Mouse (Mus musculus): ENCODE measurements around the gene Dhx15. TPM values are rescaled to one million over a fixed set of nuclear protein-coding genes. Genes with fewer than 3 reads are reported as not detected.

Gene Dhx15
- polyA plus RNA-seq, 2 experiments, result 34.9 to 57.4 TPM

DNA sequence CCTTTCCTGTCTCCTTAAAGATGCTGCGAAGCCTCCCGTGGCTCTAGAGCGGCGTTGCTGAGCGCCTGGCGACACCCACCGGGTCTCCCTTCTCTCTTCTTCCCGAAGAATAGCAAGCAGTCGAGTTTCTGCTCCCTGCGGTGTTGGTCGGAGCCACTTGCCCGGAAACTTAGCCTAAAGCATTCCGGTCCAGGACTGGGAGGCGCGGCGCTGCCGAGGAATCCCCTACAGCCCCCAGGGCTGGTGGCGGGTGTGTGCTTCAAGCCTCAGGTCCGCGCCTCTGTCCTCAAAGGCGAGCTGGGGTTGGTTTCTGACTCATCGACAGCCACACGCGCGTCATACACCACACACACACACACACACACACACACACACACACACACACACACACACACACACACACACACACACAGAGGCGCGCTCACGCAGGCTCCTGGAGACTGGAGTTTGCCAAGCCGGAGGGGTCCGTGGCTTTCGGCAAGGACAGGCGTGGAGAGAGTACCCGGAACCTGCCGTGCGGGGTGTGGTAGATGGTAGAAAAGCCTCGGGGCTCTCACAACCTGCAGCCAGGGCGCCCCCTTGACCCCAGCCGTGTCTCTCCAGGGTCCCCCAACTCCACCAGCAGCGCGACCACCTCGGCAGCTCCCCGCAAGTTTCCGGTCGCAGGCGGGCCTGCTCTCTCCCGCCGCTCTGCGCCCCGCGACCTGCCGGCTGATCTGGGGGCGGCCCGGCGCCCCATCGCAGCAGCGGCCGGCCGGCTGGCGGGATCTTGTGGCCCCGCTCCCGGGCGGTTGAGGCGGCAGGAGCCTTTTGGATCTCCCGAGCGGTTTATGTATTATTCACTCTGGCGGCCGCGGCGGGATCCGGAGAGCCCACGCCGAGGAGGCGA, 77.1 kb downstream of the Dhx15 start:
- Histone ChIP-seq H3K9ac (replicated peaks) (no peak overlapping the region), H3K9me3 (ENCODE audit: control insufficient read depth, low read length) (no peaks in the 10 kb centered on the region), H3K27ac (no peak overlapping the region), H3K27me3 (ENCODE audit: control insufficient read depth, insufficient read depth, low read length) (peaks cover 61% of the 10 kb centered on the region), H3K4me1 (replicated peaks; ENCODE audit: control insufficient read depth in 2 of 2, insufficient read depth in 2 of 2, low read length in 1 of 2) (no peaks in the 10 kb centered on the region), H3K4me2 (ENCODE audit: low read depth) (peak overlapping the region; percentile 68), H3K4me3 (ENCODE audit: insufficient read depth in 1 of 2, low read depth in 2 of 2, low read length in 2 of 2) (peak overlapping the region; percentile 8 to 45; a peak in 3 of 4 replicates), H3K36me3 (replicated peaks; ENCODE audit: control insufficient read depth, insufficient read depth, low read depth) (no peaks in the 10 kb centered on the region)
- TF ChIP-seq EP300 (IDR thresholded peaks at IDR 0.05; ENCODE audit: low read depth), result no peak
- TF ChIP-seq CTCF (IDR thresholded peaks at IDR 0.05; ENCODE audit: low read depth), result no peak
- 2% methylated on average over 71 of the region's 73 CpGs for WGBS (ENCODE audit: insufficient replicate concordance)
- ATAC-seq (ENCODE audit: insufficient read depth) (no peak), DNase-seq (ENCODE audit: low read depth in 3 of 3, low spot score in 3 of 3) (no peak)

DNA sequence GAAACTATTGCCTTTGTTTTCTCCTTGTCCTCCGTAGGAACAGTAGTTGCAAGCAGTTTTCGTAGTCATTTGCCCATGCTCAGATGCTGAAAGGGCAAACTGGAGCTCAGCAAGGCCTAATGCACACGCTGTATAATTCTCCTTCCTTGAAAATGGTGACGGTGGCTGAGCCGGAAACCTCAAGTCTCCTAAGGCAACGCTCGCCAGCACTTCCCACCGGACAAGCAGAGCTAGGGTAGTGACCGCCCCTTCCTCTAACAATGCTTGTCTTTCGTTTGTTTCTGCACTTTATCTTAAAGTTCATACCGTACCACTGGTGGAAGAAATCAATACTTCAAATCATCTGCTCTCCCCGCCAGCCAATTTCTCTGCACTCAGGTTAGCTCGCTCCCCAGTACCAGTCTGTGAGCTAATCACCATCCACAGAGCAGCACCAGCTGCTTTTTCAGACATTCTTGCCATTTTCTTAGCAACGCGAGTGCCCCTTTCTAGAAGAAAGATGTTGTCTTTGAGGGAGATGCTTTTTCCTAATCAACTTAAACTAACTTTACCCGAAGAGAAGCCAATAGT, 78.0 kb downstream of the Dhx15 start:
- DNase-seq (ENCODE audit: low read depth in 3 of 3, low spot score in 3 of 3) (no peak), ATAC-seq (ENCODE audit: insufficient read depth) (no peak)
- Histone ChIP-seq H3K36me3 (replicated peaks; ENCODE audit: control insufficient read depth, insufficient read depth, low read depth) (no peaks in the 10 kb centered on the region), H3K4me2 (ENCODE audit: low read depth) (peak overlapping the region; percentile 68; the same call in 1 of the 2 replicates), H3K9ac (replicated peaks) (no peak overlapping the region), H3K9me3 (ENCODE audit: control insufficient read depth, low read length) (no peaks in the 10 kb centered on the region), H3K27ac (no peak overlapping the region), H3K27me3 (ENCODE audit: control insufficient read depth, insufficient read depth, low read length) (peaks cover 61% of the 10 kb centered on the region), H3K4me1 (replicated peaks; ENCODE audit: control insufficient read depth in 2 of 2, insufficient read depth in 2 of 2, low read length in 1 of 2) (no peaks in the 10 kb centered on the region), H3K4me3 (ENCODE audit: insufficient read depth in 1 of 2, low read depth in 2 of 2, low read length in 2 of 2) (no peak overlapping the region)
- 4% methylated on average over 16 of the region's 16 CpGs for WGBS (ENCODE audit: insufficient replicate concordance)
- TF ChIP-seq EP300 (IDR thresholded peaks at IDR 0.05; ENCODE audit: low read depth) (no peak), CTCF (IDR thresholded peaks at IDR 0.05; ENCODE audit: low read depth) (no peak)

DNA sequence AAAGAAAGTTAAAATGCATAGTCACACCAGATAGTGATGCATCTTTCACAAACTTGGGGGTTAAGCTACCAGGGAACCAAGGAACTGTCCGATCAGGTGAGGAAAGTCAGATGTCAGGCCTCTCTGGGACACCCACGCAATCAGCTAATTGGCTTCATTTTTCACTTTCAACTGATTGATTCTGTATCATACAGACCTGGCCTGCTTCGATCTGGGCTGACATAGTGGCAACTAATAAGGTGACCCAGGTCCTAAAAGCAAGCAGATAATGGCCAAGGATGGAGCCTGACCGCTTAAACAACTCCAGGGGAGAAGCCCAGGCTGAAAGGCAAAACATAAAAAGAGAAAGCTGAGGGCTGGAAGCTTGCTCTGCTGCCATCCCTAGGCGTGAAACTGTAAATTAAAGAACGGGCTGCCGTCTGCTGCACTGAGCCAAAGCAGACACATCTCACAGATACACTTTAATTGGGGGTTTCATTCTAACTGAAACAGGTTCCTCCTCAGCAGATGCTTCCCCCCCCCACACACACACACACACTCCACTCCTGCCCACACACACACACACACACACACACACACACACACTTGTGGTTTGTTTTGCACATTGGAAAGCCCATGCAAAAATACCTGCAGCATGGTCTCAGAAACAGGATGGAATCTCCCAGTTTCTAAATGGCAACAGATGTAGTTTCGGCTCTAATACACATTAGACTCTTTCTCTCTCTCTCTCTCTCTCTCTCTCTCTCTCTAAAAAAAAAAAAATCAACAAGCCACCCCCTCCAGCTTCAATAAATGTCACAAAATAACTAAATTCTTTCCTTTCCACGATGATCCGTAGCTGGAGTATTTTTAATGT, 79.3 kb downstream of the Dhx15 start:
- no peak for DNase-seq (ENCODE audit: low read depth in 3 of 3, low spot score in 3 of 3)
- no peak overlapping the region for H3K9ac ChIP-seq (replicated peaks)
- no peaks in the 10 kb centered on the region for H3K36me3 ChIP-seq (replicated peaks; ENCODE audit: control insufficient read depth, insufficient read depth, low read depth)
- TF ChIP-seq CTCF (IDR thresholded peaks at IDR 0.05; ENCODE audit: low read depth) (no peak), EP300 (IDR thresholded peaks at IDR 0.05; ENCODE audit: low read depth) (no peak)
- H3K27me3 ChIP-seq (ENCODE audit: control insufficient read depth, insufficient read depth, low read length), result peaks cover 54% of the 10 kb centered on the region
- no peaks in the 10 kb centered on the region for H3K4me1 ChIP-seq (replicated peaks; ENCODE audit: control insufficient read depth in 2 of 2, insufficient read depth in 2 of 2, low read length in 1 of 2)
- H3K4me3 ChIP-seq (ENCODE audit: insufficient read depth in 1 of 2, low read depth in 2 of 2, low read length in 2 of 2), result no peak overlapping the region
- H3K27ac ChIP-seq, result no peak overlapping the region
- no peak overlapping the region for H3K4me2 ChIP-seq (ENCODE audit: low read depth)
- 65% methylated on average over 10 of the region's 10 CpGs for WGBS (ENCODE audit: insufficient replicate concordance)
- no peaks in the 10 kb centered on the region for H3K9me3 ChIP-seq (ENCODE audit: control insufficient read depth, low read length)
- no peak for ATAC-seq (ENCODE audit: insufficient read depth)

Small RNAs within 50 kb of the gene (microRNA-seq; reads per million reads assigned to microRNA genes)
- gene Mir6417, result not detected

Other genes starting within 250 kb of the Dhx15 start
- 2.8 and 3.4 TPM in 2 replicates for gene Sod3, start 173.3 kb upstream of the Dhx15 start, polyA plus RNA-seq (2012; rRNA removed)
- gene Sod3, start 173.3 kb upstream of the Dhx15 start, polyA plus RNA-seq (2014; fragmentation: Nextera tagmentation; extraction: Ambion mirVana), result 4.8 and 5.0 TPM in 2 replicates

All from liver, embryonic 14.5 days (tissue).